Mouse (Mus musculus): Measurements from ENCODE around the gene Secisbp2.

Secisbp2 gene

GRCm38 (mm10) chr13:51732097-51732664, 80.7 kb downstream of the Secisbp2 start:
- DNase-seq (ENCODE audit: low spot score) = no peak
